Mouse (Mus musculus): ENCODE results near the gene Mtpn. TPM values are rescaled to one million over a fixed set of nuclear protein-coding genes. Genes with fewer than 3 reads are reported as not detected.

Mtpn gene
- total and polyA plus RNA-seq, 2 experiments from 2014 or later: 188 to 214 TPM

GRCm38 (mm10) chr6:35540377-35540776 is 689 bp upstream of the Mtpn start:
- Histone ChIP-seq H3K27ac (ENCODE audit: low read depth, low read length) (no peak overlapping the region), H3K9me3 (ENCODE audit: low read length) (no peaks in the 10 kb centered on the region), H3K4me2 (ENCODE audit: low read depth, low read length, poor library complexity, severe bottlenecking) (no peak overlapping the region), H3K9ac (replicated peaks; ENCODE audit: low read length, poor library complexity, severe bottlenecking) (no peak overlapping the region), H3K36me3 (ENCODE audit: insufficient read depth, low read length) (no peaks in the 10 kb centered on the region), H3K4me3 (ENCODE audit: low read depth, low read length) (no peak overlapping the region), H3K4me1 (ENCODE audit: insufficient read depth, low read length) (peaks cover 4% of the 10 kb centered on the region; the same call in 1 of the 2 replicates), H3K27me3 (ENCODE audit: insufficient read depth, low read length) (no peaks in the 10 kb centered on the region)
- 95% methylated on average over 9 of the region's 9 CpGs for WGBS
- ATAC-seq (ENCODE audit: low FRiP score) (no peak), DNase-seq (ENCODE audit: low spot score) (no peak)
- no peak for TF ChIP-seq CTCF (IDR thresholded peaks at IDR 0.05)

- Histone ChIP-seq H3K9me3 (ENCODE audit: low read length) (no peaks in the 10 kb centered on the region), H3K27me3 (ENCODE audit: insufficient read depth, low read length) (no peaks in the 10 kb centered on the region), H3K36me3 (ENCODE audit: insufficient read depth, low read length) (no peaks in the 10 kb centered on the region), H3K4me1 (ENCODE audit: insufficient read depth, low read length) (peaks cover 4% of the 10 kb centered on the region; the same call in 1 of the 2 replicates), H3K4me2 (ENCODE audit: low read depth, low read length, poor library complexity, severe bottlenecking) (peak overlapping the region; percentile 60), H3K9ac (replicated peaks; ENCODE audit: low read length, poor library complexity, severe bottlenecking) (peak overlapping the region; percentile 99), H3K4me3 (ENCODE audit: low read depth, low read length) (peak overlapping the region; percentile 98), H3K27ac (ENCODE audit: low read depth, low read length) (peak overlapping the region; percentile 89)
- DNase-seq (ENCODE audit: low spot score) (no peak), ATAC-seq (ENCODE audit: low FRiP score) (no peak)
- WGBS: 6% methylated on average over 21 of the region's 21 CpGs
- no peak for TF ChIP-seq CTCF (IDR thresholded peaks at IDR 0.05)
Measured at GRCm38 (mm10) chr6:35538757-35539303, 858 bp downstream of the Mtpn start.

- 92% methylated on average over 7 of the region's 7 CpGs for WGBS
- H3K4me2 ChIP-seq (ENCODE audit: low read depth, low read length, poor library complexity, severe bottlenecking): no peak overlapping the region
- peaks cover 4% of the 10 kb centered on the region; the same call in 1 of the 2 replicates for H3K4me1 ChIP-seq (ENCODE audit: insufficient read depth, low read length)
- H3K9me3 ChIP-seq (ENCODE audit: low read length): no peaks in the 10 kb centered on the region
- H3K4me3 ChIP-seq (ENCODE audit: low read depth, low read length): no peak overlapping the region
- TF ChIP-seq CTCF (IDR thresholded peaks at IDR 0.05): no peak
- no peak for ATAC-seq (ENCODE audit: low FRiP score)
- no peaks in the 10 kb centered on the region for H3K27me3 ChIP-seq (ENCODE audit: insufficient read depth, low read length)
- DNase-seq (ENCODE audit: low spot score): no peak
- no peak overlapping the region for H3K9ac ChIP-seq (replicated peaks; ENCODE audit: low read length, poor library complexity, severe bottlenecking)
- H3K36me3 ChIP-seq (ENCODE audit: insufficient read depth, low read length): no peaks in the 10 kb centered on the region
- no peak overlapping the region for H3K27ac ChIP-seq (ENCODE audit: low read depth, low read length)
Measured at GRCm38 (mm10) chr6:35536021-35536420, 3.7 kb downstream of the Mtpn start.

- H3K9me3 ChIP-seq (ENCODE audit: low read length): no peaks in the 10 kb centered on the region
- H3K4me3 ChIP-seq (ENCODE audit: low read depth, low read length): no peak overlapping the region
- no peak for TF ChIP-seq CTCF (IDR thresholded peaks at IDR 0.05)
- peaks cover 9% of the 10 kb centered on the region for H3K36me3 ChIP-seq (ENCODE audit: insufficient read depth, low read length)
- no peaks in the 10 kb centered on the region for H3K27me3 ChIP-seq (ENCODE audit: insufficient read depth, low read length)
- H3K9ac ChIP-seq (replicated peaks; ENCODE audit: low read length, poor library complexity, severe bottlenecking): no peak overlapping the region
- no peak overlapping the region for H3K27ac ChIP-seq (ENCODE audit: low read depth, low read length)
- DNase-seq (ENCODE audit: low spot score) (no peak), ATAC-seq (ENCODE audit: low FRiP score) (no peak)
- H3K4me1 ChIP-seq (ENCODE audit: insufficient read depth, low read length): no peaks in the 10 kb centered on the region
- H3K4me2 ChIP-seq (ENCODE audit: low read depth, low read length, poor library complexity, severe bottlenecking): no peak overlapping the region
Measured at GRCm38 (mm10) chr6:35513362-35513761, 26.3 kb downstream of the Mtpn start.

GRCm38 (mm10) chr6:35504781-35505180 is 34.9 kb downstream of the Mtpn start:
- H3K9ac ChIP-seq (replicated peaks; ENCODE audit: low read length, poor library complexity, severe bottlenecking): no peak overlapping the region
- WGBS: 93% methylated on average over 2 of the region's 2 CpGs
- TF ChIP-seq CTCF (IDR thresholded peaks at IDR 0.05): no peak
- H3K9me3 ChIP-seq (ENCODE audit: low read length): no peaks in the 10 kb centered on the region
- no peaks in the 10 kb centered on the region for H3K27me3 ChIP-seq (ENCODE audit: insufficient read depth, low read length)
- H3K4me2 ChIP-seq (ENCODE audit: low read depth, low read length, poor library complexity, severe bottlenecking): no peak overlapping the region
- H3K27ac ChIP-seq (ENCODE audit: low read depth, low read length): no peak overlapping the region
- ATAC-seq (ENCODE audit: low FRiP score): no peak
- no peak for DNase-seq (ENCODE audit: low spot score)
- no peak overlapping the region for H3K4me3 ChIP-seq (ENCODE audit: low read depth, low read length)
- H3K36me3 ChIP-seq (ENCODE audit: insufficient read depth, low read length): 0 out of 2 replicates have a peak, but pooled peaks cover 3% of the 10 kb centered on the region
- H3K4me1 ChIP-seq (ENCODE audit: insufficient read depth, low read length): no peaks in the 10 kb centered on the region

- ATAC-seq (ENCODE audit: low FRiP score) (no peak), DNase-seq (ENCODE audit: low spot score) (no peak)
- Histone ChIP-seq H3K4me1 (ENCODE audit: insufficient read depth, low read length) (no peaks in the 10 kb centered on the region), H3K9me3 (ENCODE audit: low read length) (no peaks in the 10 kb centered on the region), H3K9ac (replicated peaks; ENCODE audit: low read length, poor library complexity, severe bottlenecking) (no peak overlapping the region), H3K27me3 (ENCODE audit: insufficient read depth, low read length) (no peaks in the 10 kb centered on the region), H3K4me3 (ENCODE audit: low read depth, low read length) (no peak overlapping the region), H3K36me3 (ENCODE audit: insufficient read depth, low read length) (0 out of 2 replicates have a peak, but pooled peaks cover 3% of the 10 kb centered on the region), H3K4me2 (ENCODE audit: low read depth, low read length, poor library complexity, severe bottlenecking) (no peak overlapping the region), H3K27ac (ENCODE audit: low read depth, low read length) (no peak overlapping the region)
- 79% methylated on average over 2 of the region's 2 CpGs for WGBS
- TF ChIP-seq CTCF (IDR thresholded peaks at IDR 0.05): no peak
Measured at GRCm38 (mm10) chr6:35502904-35503303, 36.8 kb downstream of the Mtpn start.

Measured in midbrain, postnatal 0 days (tissue).